Mouse (Mus musculus) inflammation-experienced regulatory T-cells, adult 6 months (primary cell): ENCODE results near the gene Ints1. TPM values are rescaled to one million over a fixed set of nuclear protein-coding genes. Genes with fewer than 3 reads are reported as not detected.
A peak's percentile ranks its signal among the peaks of the same experiment; 100 is the strongest.

Experiments used
- ATAC-seq: one replicate; pipeline ENCODE4 v1.8.0; 2017
- polyA plus RNA-seq, 3 experiments: library from polyadenylated mRNA; unstranded; fragments of 100-300 nt; shearing (Covaris generic); gene quantifications; one replicate each; pipeline ENCODE4 v1.2.1; 2017

Gene Ints1
- polyA plus RNA-seq, 3 experiments from 2014 or later: 12.9 to 21.0 (median 16.1) TPM

DNA sequence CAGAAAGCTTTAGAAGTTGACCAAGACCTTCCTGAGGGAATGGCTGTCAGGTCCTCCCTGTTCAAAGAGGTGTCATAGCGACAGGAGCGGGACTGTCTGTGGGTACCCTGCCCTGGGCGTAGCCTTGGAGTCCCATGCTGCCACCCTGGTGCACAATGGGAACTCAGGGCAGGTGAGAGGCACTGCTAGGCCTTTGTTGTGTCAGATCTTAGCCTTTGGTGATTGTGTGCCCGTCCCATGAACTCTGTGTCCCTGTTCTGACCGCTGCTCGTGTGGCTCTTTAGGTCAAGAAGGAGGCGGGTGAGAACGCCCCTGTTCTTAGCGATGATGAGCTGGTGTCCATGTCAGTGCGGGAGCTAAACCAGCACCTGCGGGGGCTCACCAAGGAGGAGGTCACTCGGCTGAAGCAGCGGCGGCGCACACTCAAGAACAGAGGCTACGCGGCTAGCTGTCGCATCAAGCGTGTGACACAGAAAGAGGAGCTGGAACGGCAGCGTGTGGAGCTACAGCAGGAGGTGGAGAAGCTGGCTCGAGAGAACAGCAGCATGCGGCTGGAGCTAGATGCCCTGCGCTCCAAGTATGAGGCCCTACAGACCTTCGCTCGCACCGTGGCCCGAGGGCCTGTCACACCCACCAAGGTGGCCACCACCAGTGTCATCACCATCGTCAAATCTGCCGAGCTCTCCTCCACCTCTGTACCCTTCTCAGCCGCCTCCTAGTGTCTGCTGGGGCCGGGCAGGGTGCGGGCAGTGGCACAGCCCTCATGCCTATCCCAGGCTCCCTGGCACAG, 24.5 kb upstream of the Ints1 start:
- no peak for ATAC-seq

DNA sequence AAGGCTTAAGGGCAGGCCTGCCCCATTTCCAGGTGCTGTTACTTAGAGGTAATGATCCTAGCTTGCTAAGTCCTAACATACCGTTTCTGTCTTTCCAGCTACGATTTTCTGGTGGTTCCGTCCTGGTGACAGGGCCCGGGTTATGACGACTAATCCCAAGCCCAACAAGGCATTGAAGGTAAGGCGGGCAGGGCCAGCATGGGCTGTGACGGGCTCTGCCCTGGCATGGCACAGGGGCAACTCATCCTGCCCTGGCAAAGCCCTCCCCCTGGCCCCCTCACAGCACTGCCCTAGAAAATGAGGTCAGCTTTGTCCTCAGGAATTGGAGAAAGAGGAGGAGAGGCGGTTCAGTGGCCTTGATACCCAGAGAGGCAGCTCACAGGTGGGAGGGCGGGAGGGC, 23.6 kb upstream of the Ints1 start:
- ATAC-seq: no peak

DNA sequence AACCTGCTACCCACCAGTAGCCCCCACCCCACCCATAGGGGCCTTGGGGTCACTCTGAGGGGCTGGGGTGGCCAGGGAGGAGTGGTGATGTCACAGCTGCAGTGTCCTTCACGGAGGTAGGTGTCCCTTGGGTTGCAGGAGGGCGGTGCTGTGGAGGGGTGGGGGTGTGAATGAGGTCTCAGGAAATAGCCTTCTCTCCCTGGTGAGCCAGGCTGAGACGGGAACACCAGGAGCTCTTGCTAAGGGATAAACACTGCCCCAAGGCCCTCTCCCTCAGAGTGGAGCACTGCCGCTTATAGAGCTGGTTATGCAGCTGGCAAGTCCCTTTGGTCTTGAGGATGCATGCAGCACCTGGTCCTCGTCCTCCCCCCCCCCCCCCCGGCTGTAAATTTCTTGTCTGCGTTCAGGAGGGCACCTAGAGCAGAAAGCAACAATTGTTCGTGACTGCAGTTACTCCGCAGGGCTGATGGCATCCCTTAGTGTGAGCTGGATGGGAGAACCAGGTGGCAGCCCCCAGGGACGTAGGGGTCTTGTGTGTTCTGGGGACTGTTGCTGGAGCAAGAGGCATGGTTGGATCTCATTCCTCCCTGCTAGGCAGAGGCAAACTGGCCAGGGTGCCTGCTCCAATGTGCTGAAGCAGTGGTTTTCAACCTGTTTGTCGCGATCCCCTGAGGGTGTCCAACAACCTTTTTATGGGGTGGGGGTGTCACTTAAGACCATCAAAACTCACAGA, 22.9 kb upstream of the Ints1 start:
- ATAC-seq: no peak

DNA sequence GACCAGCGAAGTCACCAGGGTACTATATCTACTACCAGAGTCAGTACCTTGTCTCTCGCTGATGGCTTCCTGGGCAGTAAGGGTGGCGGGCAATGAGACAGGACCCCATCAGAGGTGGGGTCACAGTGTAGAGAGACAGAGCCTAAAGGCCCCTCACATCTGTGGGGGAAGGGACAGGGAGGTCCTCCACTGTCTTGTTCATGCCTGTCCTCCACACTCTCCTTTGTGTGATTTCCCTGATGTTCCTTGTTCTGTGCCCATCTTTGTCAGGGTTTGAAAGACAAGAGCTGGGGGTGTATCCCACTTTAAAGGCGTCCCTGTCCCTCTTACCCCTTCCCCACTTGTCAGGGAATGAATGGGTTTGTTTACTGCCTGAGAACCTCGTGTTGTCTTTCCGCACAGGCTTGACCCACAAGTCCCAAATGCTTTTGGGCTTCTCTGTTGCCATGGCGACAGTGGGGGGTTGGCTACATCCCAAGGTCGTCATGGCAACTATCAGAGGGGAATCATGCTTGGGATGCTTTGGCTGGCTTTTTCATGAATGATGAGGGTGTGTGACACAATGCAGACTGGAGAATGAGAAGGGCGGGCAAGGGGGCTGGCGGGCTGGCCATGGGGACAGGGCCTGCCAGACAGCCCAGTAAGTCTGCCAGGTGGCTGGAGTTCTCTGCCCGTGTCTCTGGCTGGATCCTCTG, 22.1 kb upstream of the Ints1 start:
- no peak for ATAC-seq

DNA sequence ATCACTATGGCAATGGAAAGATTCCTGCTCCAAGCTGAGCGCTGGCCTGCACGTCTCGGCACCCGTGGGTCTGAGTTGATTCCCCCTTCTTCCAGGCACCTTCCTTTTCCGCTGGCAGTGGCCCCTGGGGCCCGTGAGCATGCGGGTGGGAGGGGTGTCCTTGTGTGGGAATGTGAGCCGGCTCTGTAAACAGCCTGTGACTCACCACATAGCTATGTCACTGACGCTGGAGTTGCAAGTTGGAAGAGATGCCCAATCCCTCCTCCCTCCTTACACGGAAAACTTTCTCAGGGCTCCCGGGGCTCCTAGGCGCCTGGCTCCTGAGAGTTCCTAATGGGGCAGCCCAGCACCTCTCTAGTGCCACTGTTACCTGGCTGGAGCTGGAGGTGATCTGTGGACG, 21.4 kb upstream of the Ints1 start:
- ATAC-seq: no peak

DNA sequence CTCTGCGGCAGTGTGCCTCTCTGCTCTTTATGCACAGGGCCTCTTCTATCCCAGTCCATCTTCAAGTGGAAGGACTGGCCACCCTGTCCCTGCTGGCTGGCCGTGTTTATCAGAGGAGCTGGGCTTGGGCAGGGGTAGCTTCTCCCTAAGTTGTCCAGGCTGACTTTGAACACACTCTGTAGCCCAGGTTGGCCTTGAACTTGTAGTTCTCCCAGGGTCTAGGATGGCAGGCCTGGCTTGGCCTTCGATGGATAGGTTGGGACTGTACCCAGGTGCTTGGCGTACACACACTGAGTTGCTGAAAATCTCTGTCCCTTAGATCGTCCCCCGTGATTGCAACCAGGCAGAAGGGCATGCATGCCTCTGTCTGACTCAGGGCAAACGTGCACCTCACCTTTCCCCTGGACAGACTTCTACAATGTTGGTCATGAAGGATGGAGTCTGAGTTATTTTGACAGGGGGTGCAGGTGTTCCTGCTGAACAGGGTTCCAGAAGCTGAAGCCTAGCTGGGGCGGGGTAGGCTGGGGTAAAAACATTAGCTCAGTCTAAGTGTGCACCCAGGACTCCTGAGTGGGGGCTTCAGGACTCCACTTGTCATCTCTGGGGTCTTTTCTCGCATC, 20.6 kb upstream of the Ints1 start:
- no peak for ATAC-seq

DNA sequence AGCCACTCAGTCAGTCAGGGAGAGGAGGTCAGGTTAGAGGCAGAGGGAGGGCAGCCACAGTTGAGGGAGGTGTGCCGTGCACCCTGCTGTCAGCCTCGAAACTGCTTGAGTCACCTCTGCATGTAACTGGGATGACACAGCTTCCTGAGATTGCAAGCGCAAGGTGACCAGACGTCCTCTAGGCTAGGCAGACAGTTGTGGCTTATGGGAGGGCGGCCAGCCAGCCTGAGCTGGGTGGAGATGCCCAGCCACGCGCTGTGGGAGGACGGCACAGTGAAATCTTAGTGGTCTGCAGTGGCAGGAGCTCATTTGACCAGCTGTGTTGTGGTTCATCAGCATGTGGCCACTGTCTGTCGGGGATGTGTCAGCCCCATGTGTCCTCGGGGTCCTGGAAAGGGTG, 19.5 kb upstream of the Ints1 start:
- no peak for ATAC-seq

DNA sequence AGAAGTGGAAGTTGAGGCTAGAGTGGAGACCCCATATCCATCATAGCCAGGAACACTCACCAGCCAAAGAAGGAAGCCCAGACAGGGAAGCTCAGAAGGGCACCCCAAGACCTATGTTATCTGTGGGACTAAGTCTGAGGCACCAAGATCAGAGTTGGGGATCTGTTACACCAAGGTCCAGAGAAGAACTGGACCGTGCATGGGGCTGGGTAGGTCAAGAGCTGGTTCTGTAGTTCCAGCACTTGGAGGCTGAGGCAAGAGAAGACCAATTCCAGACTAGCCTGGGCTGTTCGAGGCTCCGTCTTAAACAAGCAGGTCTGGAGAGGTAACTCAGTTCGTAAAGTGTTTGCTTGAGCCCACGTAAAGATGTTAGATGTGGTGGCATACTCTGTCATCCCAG, 18.7 kb upstream of the Ints1 start:
- ATAC-seq: no peak

DNA sequence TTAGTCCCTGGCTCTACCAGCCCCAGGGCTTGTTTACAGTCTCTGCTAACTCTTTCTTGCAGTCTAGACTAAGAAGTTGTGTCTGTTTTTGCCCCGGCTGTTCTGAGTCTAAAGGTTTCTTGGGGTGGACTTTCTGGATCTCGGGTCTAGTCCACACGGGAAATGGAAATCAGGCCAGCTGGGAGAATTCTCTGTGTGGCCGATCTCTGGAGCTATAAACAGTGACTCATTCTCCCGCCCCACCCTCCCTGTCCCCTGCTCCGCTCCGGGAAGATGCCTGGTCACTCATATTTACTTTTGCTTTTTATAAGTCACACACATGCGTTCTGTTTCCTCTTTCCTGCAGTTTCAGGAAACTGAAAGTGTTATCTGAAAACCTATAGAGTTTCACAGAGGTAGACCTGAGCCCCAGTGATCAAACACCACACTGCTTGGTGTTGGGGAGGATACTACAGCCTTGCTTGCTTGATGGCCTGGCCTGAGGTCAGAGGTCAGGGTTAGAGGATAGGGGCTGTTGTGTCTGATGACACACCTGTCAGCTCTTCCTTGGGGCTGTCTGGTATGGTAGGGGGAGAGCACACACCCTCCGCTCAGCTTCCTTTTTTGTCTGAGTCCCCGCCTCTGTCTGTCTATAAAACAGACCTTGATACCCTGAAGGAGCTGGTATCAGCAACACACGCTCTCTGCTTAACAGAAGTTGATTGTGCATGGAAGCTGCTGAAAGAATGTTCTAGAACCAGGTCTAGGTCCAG, 18.0 kb upstream of the Ints1 start:
- no peak for ATAC-seq

DNA sequence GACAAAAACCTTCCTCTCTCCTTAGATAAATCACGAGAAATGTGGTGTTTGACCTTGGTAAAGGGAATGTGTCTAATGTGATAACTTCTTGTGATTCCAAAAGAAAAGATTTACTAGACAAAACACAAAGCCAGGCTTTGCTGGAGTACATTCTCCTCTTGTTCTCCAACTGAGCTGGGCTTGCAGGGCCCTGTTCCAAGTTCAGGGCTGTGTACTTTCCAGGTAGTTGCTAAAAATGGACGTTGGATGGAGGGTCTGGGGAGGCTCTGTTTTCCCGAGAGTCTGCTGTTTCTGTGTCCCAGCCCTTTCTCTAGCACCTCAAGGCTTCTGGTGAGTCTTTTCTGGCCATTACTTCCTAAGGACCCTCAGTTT, 17.5 kb upstream of the Ints1 start:
- ATAC-seq: no peak

DNA sequence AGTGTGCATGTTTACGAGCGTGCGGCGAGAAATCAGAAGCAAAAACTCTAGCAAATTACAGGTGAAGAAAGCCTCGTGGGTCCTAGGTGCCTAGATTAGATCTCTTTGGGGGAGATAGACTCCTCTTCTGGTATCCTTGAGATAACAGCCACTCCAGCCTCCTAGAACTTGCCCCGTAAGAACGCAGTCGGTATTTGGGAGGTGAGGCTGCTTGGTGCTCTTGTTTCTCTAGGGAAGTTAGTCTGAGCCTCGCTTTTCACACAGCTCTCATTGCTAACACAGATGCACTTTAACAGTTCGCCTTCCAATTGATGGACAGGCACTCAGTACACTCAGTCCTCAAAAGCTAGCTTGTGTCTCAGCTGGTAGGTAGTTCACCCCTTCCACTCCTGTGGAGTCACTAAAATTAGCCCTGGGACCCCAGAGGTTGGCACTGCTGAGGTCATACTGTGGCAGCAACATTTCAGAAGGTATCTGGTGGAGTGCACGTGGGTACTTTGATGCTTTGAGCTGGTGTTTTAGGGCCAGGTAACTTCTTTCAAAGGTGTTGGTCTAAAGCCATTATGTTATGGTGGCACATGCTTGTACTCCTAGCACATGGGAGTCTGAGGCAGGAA, 16.8 kb upstream of the Ints1 start:
- ATAC-seq: no peak

DNA sequence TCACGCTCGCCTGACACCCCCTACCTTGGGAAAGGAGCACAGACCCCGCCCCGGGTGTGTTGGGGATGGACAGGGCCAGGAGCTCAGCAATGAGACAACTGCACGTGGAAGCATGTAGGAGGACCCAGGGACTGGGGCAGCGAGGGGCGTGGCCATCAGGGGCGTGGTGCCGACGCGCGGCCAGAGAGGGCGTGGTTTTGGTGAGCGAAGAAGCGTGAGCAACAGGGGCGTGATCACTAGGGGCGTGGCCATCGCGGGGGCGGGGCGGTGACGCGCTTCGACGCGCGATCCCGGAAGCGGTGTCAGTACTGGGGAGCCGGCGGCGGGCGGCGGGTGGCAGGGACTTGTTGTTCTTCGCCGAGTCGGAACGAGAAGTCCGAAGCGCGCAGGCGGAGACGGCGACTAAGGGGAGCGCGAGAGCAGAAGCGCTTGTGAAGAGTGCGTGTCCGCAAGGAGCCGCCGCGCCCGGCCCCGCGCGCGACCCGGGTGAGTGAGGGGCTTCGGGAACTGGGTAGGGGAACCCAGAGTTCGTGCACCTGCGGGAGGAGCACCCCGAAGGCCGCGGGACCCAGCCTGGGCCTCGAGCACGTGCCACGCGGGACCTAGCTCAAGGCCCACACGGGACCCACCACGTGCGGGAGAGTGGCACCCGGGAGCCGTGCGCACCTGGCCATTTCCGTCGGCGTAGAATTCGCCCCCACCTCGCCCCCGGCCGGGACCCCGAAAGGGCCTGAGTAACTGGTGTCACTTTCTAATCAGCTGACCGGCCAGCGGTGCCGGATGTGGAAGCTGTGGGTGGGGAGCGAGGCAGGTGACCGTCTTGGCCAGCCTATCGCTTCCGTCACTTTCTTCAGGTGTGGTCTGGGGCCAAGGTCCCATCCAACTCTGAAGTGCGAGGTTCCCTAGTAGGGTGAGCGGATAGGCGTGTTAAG, 16.0 kb upstream of the Ints1 start, which contains the start of gene Mafk:
Mafk (plus strand) TSS at position 287 of the 932 bp plus-strand sequence.
- ATAC-seq: peak; percentile 82

DNA sequence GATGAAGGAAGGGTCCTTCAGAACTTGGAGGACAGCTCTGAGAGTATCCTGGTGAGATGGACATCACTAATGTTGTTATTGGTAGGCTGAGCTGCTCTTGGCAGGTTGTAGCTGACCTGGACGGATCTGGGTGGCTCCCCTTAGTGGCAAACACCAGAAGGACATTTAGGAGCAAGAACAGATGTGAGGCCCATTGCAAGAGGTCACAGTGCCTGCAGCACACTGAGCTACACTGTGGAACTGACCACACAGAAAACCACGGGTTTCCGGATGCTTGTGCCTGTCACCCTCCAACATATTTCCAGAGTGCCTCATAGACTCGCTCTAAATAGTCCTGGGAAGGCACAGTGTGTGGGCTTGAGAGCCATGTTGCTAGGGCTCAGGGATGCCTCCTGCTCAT, 14.0 kb upstream of the Ints1 start:
- no peak for ATAC-seq

DNA sequence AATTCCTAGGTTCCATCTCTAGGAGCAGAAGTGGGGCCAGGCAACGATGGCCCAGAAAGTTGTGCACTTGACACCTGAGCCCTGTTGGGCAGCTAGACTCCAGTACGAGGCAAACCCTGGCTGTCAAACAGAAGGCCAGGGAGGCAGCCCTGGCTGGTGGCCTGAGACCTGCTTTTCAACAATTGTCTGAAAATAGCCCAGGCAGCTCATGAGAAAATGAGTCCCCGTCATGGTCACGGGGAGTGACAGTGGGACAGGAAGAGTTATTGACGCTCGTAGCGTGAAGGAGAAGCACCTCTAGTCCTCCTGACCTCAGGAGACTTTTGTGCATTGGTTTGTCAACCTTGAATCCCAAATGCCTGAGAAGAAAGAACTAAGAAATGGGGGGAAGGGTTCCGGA, 5.9 kb upstream of the Ints1 start:
- ATAC-seq: no peak

DNA sequence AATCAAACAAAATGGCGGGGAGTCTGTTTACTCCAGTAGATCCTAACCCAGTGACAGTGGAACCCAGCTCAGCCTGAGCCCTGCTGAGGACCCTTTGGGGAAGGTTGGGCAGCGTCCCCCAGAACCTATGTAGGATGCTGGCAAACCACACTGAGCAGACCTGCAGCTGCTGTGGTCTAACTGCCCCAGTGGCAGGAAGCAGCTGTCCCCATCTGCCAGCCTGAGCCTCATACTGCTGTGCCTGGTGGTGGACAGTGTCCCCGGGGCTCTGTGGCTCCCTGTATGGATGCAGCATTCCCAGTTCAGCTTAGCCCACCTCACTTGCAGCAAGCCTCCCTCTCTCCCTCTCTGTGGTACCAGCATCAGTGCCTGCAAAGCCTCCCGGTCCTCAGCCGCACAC, 1.5 kb upstream of the Ints1 start:
- no peak for ATAC-seq

DNA sequence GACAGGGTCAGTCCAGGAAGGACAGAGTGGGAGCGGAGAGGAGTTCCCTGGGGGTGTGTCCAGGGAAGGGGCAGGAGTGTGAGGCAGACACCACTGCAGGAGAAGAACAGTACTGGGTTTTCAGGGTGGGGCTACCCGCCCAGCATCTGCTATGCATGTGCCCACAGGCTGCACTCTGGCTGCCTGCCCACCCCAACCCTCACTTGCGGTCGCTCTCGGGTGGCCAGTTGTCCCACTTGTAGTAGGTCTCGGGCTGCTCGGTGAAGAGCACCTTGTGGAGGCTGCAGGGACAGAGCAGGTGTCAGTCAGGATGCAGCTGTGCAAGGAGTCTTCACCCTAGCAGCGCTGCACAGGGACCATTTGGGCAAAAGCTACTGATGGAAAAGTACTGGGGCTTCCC, 7.3 kb downstream of the Ints1 start:
- ATAC-seq: no peak

DNA sequence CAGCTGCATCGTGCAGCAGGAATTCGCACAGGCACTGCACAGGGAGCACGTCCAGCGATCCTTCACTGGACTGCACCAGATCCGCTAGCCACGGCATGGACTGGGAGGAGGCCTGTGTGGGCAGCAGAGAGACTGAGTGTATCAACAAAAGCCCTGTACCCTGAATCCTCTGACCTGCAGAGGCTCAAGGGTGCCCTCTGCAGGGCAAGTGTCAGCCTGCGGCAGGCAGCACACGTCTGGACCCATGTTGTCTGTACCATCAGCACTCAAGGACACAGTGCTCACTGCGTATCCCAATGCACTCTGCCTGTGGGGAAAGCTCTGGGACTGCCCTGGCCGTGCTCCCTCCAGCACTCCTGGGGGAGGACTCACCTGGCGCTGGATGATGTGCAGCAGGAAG, 11.2 kb downstream of the Ints1 start:
- ATAC-seq: no peak

DNA sequence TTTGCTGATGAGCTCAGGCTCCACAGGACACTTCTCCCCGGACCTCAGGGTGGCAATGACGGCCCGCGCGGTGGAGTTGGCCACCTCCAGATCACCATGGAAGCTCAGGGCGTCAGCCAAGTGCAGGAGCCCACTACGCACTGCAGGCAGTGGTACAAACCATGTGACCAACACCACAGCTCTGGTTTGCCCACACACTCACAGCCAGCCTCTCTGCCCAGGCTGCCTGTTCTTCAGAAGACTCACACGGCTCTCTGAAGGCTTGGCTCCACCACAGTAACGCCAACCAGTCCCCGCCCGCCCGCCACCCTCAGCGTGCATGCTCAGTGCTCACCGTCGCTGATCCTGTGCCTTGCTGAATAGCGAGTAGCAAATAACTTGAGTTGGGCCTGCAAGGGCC, 17.4 kb downstream of the Ints1 start:
- ATAC-seq: no peak

DNA sequence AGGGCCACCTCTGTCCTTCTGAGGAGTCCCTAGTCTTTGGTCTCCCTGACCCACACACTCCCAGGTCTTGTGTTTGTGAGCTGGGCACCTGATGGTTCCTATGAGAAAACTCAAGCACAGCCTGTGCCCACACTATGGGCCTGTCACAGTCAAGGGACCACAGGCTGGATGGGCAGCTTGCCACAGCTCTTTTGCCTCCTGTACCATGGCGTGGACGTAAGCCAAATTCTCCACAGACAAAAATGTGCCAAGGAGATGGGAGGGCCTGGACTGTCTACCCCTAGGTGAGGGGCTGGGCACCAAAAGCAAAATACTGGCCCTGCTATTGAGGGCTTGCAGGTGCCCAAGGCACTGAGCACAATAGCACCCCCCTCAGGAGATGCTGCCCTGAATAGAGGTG, 18.9 kb downstream of the Ints1 start:
- ATAC-seq: no peak

DNA sequence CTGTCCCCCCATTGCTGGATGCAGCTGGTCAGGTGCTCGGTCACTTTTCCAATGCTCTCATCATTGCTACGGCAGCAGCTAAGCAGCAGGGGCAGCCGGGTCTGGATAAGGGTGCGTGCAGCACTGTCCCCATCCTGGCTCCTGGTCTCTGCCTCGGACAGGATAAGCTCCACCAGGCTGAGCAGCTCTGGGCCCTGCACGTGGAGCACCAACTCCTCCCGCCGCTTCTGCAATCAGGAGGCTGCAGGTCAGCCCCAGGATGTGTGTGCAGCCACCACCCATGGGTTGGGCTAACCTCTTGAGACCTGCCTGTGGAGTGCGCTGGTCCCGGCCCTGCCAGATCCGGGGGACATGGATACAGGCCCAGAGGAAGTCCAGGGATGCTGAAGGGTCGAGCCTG, 19.3 kb downstream of the Ints1 start:
- no peak for ATAC-seq

DNA sequence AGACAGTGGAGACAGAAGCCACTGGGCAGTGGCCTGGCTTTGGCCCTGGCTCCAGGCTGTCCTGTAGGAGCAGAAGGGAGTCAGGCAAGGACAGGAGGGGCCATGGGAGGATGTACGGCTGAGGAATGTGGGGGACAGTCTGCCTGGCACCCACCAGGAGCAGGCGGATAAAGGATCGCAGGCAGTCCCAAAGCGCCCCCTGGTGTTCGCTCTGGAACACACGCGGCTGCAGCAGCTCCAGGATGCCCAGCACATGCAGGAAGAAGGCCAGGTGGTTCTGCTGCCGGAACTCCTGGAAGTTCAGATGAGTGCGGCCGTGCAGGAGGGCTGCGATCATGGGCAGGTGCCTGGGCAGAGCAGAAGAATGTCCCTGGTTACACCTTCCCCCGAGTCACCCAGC, 20.7 kb downstream of the Ints1 start:
- ATAC-seq: no peak
